Mouse (Mus musculus) limb, embryonic 12.5 days (tissue): ENCODE results near the gene Rspo4. TPM values are rescaled to one million over a fixed set of nuclear protein-coding genes. Genes with fewer than 3 reads are reported as not detected.

Source experiments
- ATAC-seq: fragments of 200-750 bp; cut with Nextera tagmentation; 2 replicates; pipeline ENCODE4 v1.8.0; 2017; ENCODE audit warnings: low read depth, moderate TSS enrichment; ENCODE audit not compliant: insufficient number of reproducible peaks, insufficient read depth, low FRiP score, low TSS enrichment
- H3K27ac ChIP-seq: fragments of 300-500 bp; sonication (generic); 2 replicates; pipeline ENCODE4 v1.5.1; 2016; ENCODE audit warnings: mild to moderate bottlenecking, moderate library complexity
- H3K27me3 ChIP-seq: fragments of 300-500 bp; sonication (generic); 2 replicates; pipeline ENCODE4 v1.6.1; 2016; ENCODE audit warnings: mild to moderate bottlenecking, moderate library complexity
- H3K36me3 ChIP-seq: fragments of 300-500 bp; sonication (generic); 2 replicates; pipeline ENCODE4 v1.6.1; 2016; ENCODE audit warnings: mild to moderate bottlenecking, moderate library complexity
- H3K4me1 ChIP-seq: fragments of 300-500 bp; sonication (generic); replicated peaks from 2 replicates; pipeline ENCODE4 v1.6.1; 2016
- H3K4me2 ChIP-seq: fragments of 300-500 bp; sonication (generic); 2 replicates; pipeline ENCODE4 v1.6.1; 2016; ENCODE audit warnings: mild to moderate bottlenecking, moderate library complexity
- H3K4me3 ChIP-seq: fragments of 300-500 bp; sonication (generic); replicated peaks from 2 replicates; pipeline ENCODE4 v1.5.1; 2016; ENCODE audit warnings: mild to moderate bottlenecking
- H3K9ac ChIP-seq: fragments of 300-500 bp; sonication (generic); replicated peaks from 2 replicates; pipeline ENCODE4 v1.6.1; 2016; ENCODE audit warnings: mild to moderate bottlenecking, moderate library complexity
- H3K9me3 ChIP-seq: fragments of 300-500 bp; sonication (generic); 2 replicates; pipeline ENCODE4 v1.6.1; 2016; ENCODE audit warnings: mild to moderate bottlenecking, moderate library complexity
- WGBS: fragments of 180-500 bp; shearing (Covaris S2); methylation state at CpG from one replicate; pipeline ENCODE4 v1.1.7; 2016; 5-methylcytosine and 5-hydroxymethylcytosine counted together
- polyA plus RNA-seq: library from polyadenylated mRNA; unstranded; fragments of >200 nt; fragmentation: Nextera tagmentation; extraction: Ambion mirVana; gene quantifications from 2 replicates; pipeline ENCODE4 v1.2.1, GENCODE M21; 2016

Gene Rspo4
- 1.3 and 1.4 TPM in 2 replicates for polyA plus RNA-seq

DNA sequence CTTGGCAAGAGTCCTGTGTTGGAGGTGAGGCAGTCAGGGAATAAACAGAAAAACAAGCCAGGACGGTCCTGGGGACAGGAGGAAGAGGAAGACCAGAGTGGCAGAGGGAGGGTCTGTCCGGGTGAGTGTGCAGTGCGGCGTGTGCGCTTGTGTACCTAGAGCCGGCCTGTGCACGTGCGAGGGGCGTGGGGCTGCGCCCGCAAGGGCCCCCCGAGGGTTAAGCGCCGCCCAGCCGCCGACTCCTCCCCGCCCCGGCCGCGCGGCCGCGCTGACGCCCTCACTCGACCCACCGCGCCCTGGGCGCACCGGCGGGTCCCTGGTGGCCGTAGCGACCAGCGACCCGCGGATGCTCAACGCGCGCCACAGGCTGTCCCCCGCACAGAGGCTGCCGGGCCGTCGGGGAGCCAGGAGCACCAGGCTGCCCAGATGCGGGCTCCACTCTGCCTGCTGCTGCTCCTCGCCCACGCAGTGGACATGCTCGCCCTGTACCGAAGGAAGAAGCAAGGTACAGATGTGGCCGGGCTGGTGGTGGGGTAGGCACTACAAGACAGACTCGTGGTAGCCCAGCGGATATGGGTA, at the start of gene Rspo4:
Rspo4 (plus strand) TSS at position 280 of the 579 bp plus-strand sequence.
- Histone ChIP-seq H3K36me3 (no peaks in the 10 kb centered on the region), H3K4me1 (peaks cover 21% of the 10 kb centered on the region), H3K4me3 (peak within 1 kb of the TSS; percentile 46), H3K9me3 (no peaks in the 10 kb centered on the region), H3K27me3 (peaks cover 36% of the 10 kb centered on the region), H3K27ac (no peak within 1 kb of the TSS), H3K9ac (peak within 1 kb of the TSS; percentile 52), H3K4me2 (peak within 1 kb of the TSS; percentile 83)
- peak; percentile 76 for ATAC-seq
- 2% methylated on average over 32 of the region's 50 CpGs for WGBS

DNA sequence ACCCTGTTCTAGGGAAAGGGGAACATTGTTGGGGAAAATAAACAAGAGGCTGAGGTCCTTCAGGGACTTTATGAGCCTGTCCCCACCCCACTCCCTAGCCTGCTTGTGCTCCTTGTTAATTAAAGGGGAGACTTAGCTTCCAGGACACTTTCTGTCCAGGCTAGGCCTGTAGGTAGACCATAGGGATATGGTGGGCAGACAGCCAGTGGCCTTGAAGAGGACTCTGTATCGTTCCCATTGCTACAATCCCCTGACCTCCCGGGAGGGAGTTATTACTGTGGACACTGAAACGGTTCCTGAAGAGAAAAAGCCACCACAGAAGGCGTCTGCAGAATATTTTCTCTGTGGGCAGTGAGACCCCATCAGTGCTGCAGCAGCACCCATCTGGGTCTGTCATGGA, 27.1 kb upstream of the Rspo4 start:
- no peaks in the 10 kb centered on the region for H3K4me1 ChIP-seq
- 68% methylated on average over 4 of the region's 4 CpGs for WGBS
- no peak for ATAC-seq

GRCm38 (mm10) chr2:151862257-151862810, 19.6 kb downstream of the Rspo4 start:
- WGBS = 51% methylated on average over 5 of the region's 5 CpGs
- H3K36me3 ChIP-seq = no peaks in the 10 kb centered on the region
- H3K27ac ChIP-seq = no peak overlapping the region
- H3K4me2 ChIP-seq = no peak overlapping the region
- no peak overlapping the region for H3K4me3 ChIP-seq
- no peak overlapping the region for H3K9ac ChIP-seq
- no peaks in the 10 kb centered on the region for H3K27me3 ChIP-seq
- no peaks in the 10 kb centered on the region for H3K4me1 ChIP-seq
- H3K9me3 ChIP-seq = no peaks in the 10 kb centered on the region
- no peak for ATAC-seq

More for the DNA sequence above, 27.1 kb upstream of the Rspo4 start:
- Histone ChIP-seq H3K36me3 (no peaks in the 10 kb centered on the region), H3K9ac (no peak overlapping the region), H3K27ac (no peak overlapping the region), H3K4me2 (no peak overlapping the region), H3K27me3 (no peaks in the 10 kb centered on the region), H3K4me3 (no peak overlapping the region), H3K9me3 (no peaks in the 10 kb centered on the region)

DNA sequence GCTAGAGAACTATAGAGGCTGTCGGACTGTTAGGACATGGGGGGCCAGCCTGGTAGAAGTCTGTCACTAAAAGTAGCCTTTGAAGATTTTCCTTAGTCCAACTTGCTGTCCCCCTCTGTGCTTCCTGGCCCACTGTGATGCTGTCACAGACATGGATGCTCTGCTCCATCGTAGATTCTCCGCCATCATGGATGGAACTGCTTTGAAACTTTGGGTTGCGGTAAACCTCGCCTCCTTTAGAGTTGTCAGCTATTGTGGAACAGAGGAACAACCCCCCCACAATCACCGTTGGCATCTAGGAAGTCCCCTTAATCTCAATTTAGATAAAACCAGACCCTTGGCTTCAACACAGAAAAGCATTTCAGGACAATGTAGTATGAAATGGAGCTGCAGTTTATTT, 22.2 kb downstream of the Rspo4 start:
- no peaks in the 10 kb centered on the region for H3K27me3 ChIP-seq
- no peak overlapping the region for H3K4me3 ChIP-seq
- WGBS = 88% methylated on average over 6 of the region's 6 CpGs
- H3K4me2 ChIP-seq = no peak overlapping the region
- no peak for ATAC-seq
- no peak overlapping the region for H3K27ac ChIP-seq
- no peaks in the 10 kb centered on the region for H3K9me3 ChIP-seq
- H3K4me1 ChIP-seq = no peaks in the 10 kb centered on the region
- no peak overlapping the region for H3K9ac ChIP-seq
- H3K36me3 ChIP-seq = no peaks in the 10 kb centered on the region

GRCm38 (mm10) chr2:151866487-151866886, 23.8 kb downstream of the Rspo4 start:
- Histone ChIP-seq H3K4me2 (no peak overlapping the region), H3K4me3 (no peak overlapping the region), H3K36me3 (no peaks in the 10 kb centered on the region), H3K9ac (no peak overlapping the region), H3K27me3 (no peaks in the 10 kb centered on the region), H3K9me3 (no peaks in the 10 kb centered on the region), H3K27ac (no peak overlapping the region), H3K4me1 (no peaks in the 10 kb centered on the region)
- WGBS = 34% methylated on average over 4 of the region's 4 CpGs
- ATAC-seq = 0 out of 2 replicates have a peak, but pooled peaks have one; percentile 52

- no peaks in the 10 kb centered on the region for H3K36me3 ChIP-seq
- no peaks in the 10 kb centered on the region for H3K4me1 ChIP-seq
- no peak for ATAC-seq
- no peak overlapping the region for H3K9ac ChIP-seq
- WGBS = 86% methylated on average over 8 of the region's 8 CpGs
- H3K27me3 ChIP-seq = no peaks in the 10 kb centered on the region
- H3K9me3 ChIP-seq = no peaks in the 10 kb centered on the region
- no peak overlapping the region for H3K4me3 ChIP-seq
- H3K27ac ChIP-seq = no peak overlapping the region
- H3K4me2 ChIP-seq = no peak overlapping the region
Measured at GRCm38 (mm10) chr2:151868196-151868595, 25.5 kb downstream of the Rspo4 start.

- no peak overlapping the region for H3K4me3 ChIP-seq
Measured at GRCm38 (mm10) chr2:151874551-151874950, 31.8 kb downstream of the Rspo4 start.

DNA sequence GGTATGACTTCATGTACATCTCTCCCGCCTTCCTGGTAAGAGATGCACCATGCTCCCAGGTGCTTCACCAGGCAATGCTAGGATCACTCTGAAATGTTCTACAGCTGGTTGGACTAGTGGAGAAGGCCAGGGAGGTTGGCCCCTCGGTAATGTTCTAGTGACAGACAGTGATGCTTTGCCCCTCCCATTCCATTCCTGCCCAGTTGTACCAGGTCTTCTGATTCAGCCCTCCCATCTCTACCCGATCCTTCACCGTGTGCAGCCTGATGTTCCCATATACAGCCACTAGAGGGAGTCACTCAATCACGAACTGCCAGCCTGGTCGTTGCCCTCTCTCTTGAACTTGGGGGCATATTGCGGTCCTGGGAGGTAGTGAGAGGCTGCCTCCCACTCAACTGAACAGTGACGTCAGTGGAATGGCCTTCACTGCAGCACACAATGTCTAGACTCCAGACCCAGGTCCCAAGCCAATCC, 33.3 kb downstream of the Rspo4 start:
- peak; percentile 60; the same call in 1 of the 2 replicates for ATAC-seq
- WGBS = 13% methylated on average over 8 of the region's 8 CpGs
- no peak overlapping the region for H3K4me2 ChIP-seq
- H3K4me3 ChIP-seq = no peak overlapping the region
- no peaks in the 10 kb centered on the region for H3K27me3 ChIP-seq
- H3K9ac ChIP-seq = no peak overlapping the region
- no peaks in the 10 kb centered on the region for H3K4me1 ChIP-seq
- no peak overlapping the region for H3K27ac ChIP-seq
- no peaks in the 10 kb centered on the region for H3K9me3 ChIP-seq
- no peaks in the 10 kb centered on the region for H3K36me3 ChIP-seq

More at GRCm38 (mm10) chr2:151874551-151874950, 31.8 kb downstream of the Rspo4 start:
- H3K4me1 ChIP-seq = no peaks in the 10 kb centered on the region
- H3K4me2 ChIP-seq = no peak overlapping the region
- H3K9ac ChIP-seq = no peak overlapping the region
- no peak overlapping the region for H3K27ac ChIP-seq
- no peaks in the 10 kb centered on the region for H3K9me3 ChIP-seq
- ATAC-seq = no peak
- no peaks in the 10 kb centered on the region for H3K36me3 ChIP-seq
- no peaks in the 10 kb centered on the region for H3K27me3 ChIP-seq

- no peaks in the 10 kb centered on the region for H3K36me3 ChIP-seq
- no peaks in the 10 kb centered on the region for H3K27me3 ChIP-seq
- no peaks in the 10 kb centered on the region for H3K9me3 ChIP-seq
- no peak overlapping the region for H3K4me3 ChIP-seq
- 74% methylated on average over 3 of the region's 3 CpGs for WGBS
- H3K27ac ChIP-seq = no peak overlapping the region
- no peak overlapping the region for H3K4me2 ChIP-seq
- ATAC-seq = no peak
- no peaks in the 10 kb centered on the region for H3K4me1 ChIP-seq
- no peak overlapping the region for H3K9ac ChIP-seq
Measured at GRCm38 (mm10) chr2:151878645-151879044, 35.9 kb downstream of the Rspo4 start.

DNA sequence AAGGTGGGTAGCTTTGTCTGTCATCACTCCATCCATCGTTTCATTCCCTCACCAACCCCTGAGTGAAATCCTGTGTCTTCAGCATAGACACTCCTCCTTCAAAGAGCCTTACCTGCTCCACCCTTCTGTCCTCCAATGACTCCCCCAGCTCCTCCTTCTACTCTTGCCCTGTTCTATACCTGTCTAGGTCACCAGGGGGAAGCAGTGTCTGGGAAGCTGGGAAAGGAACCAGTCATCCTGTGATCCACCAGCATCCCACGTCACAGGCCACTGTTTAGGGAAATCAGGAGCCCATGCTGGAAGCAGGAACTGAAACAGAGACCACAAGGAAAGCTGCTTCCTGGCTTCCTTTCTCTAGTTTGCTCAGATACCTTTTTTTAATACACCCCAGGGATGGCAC, 37.0 kb downstream of the Rspo4 start:
- no peaks in the 10 kb centered on the region for H3K27me3 ChIP-seq
- H3K9me3 ChIP-seq = no peaks in the 10 kb centered on the region
- no peaks in the 10 kb centered on the region for H3K36me3 ChIP-seq
- no peaks in the 10 kb centered on the region for H3K4me1 ChIP-seq
- no peak overlapping the region for H3K9ac ChIP-seq
- WGBS = 50% methylated on average over 2 of the region's 2 CpGs
- ATAC-seq = no peak
- no peak overlapping the region for H3K27ac ChIP-seq
- H3K4me2 ChIP-seq = no peak overlapping the region
- no peak overlapping the region for H3K4me3 ChIP-seq

GRCm38 (mm10) chr2:151891031-151891430, 48.3 kb downstream of the Rspo4 start:
- ATAC-seq = no peak
- 59% methylated on average over 6 of the region's 6 CpGs for WGBS

More at GRCm38 (mm10) chr2:151891031-151891430, 48.3 kb downstream of the Rspo4 start:
- Histone ChIP-seq H3K27ac (no peak overlapping the region), H3K4me1 (peaks cover 25% of the 10 kb centered on the region), H3K9me3 (no peaks in the 10 kb centered on the region), H3K4me3 (no peak overlapping the region), H3K27me3 (no peaks in the 10 kb centered on the region), H3K36me3 (no peaks in the 10 kb centered on the region), H3K4me2 (no peak overlapping the region), H3K9ac (no peak overlapping the region)
